Mouse (Mus musculus): ENCODE measurements around the gene Nxn.

Gene Nxn

DNA sequence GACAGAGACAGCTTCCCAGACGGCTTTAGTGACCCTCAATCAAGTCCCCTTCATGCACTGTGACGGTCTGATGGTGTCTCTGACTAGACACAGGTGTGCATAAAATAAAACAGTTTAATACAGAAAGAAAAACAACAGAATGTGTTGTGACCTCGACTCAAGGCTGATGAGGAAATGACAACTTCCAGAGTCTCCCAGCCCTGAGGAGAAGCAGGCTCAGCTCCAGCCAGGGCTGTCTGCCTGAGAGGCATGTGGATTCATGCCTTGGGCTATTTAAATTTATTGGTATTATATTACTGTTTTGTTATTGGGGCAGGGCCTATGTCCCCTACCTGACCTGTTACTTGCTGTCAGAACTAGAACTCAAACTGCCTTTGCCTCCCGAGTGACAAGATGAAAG is 37.5 kb downstream of the Nxn start:
- DNase-seq: no peak

DNA sequence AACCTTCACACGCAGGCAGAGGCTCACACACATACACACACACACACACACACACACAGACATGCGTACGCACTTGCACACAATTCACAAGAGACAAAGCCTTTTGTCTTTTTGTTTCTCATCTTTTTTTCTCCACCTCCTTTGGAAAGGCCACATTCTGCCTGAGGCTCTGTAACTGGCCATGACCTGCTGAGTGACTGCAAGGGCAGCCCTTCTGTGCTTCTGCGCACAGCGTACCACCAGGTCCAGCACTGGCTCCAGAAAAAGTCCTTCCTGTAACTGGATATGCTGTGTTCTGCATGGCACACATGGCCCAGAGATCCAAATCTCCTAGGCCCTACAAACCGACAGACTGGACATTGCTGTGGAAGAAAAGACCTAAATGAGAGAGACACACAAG is 38.7 kb downstream of the Nxn start:
- no peak for DNase-seq

- no peak for DNase-seq
These were observed 40.2 kb downstream of the Nxn start for GRCm38 (mm10) chr11:76358628-76359320.

DNA sequence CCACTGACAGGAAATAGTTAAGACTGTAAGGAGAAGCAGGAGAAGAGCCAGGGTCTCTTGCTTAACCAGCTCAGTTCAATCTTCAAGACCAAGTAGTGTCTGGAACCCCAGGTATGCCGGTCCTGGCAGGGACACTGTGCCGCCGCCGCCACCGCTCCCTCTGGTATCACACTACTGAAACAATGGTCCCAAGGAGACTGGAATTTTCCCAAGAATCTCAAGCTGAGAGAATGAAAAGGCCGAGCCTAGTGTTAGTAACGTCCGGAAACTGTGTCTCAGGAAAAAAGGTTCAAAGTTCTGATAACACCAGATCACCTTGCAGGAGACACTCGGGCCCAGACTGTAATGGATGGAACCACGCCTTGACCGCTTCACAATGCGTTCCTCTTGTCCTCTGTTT is 41.5 kb downstream of the Nxn start:
- DNase-seq: no peak

DNA sequence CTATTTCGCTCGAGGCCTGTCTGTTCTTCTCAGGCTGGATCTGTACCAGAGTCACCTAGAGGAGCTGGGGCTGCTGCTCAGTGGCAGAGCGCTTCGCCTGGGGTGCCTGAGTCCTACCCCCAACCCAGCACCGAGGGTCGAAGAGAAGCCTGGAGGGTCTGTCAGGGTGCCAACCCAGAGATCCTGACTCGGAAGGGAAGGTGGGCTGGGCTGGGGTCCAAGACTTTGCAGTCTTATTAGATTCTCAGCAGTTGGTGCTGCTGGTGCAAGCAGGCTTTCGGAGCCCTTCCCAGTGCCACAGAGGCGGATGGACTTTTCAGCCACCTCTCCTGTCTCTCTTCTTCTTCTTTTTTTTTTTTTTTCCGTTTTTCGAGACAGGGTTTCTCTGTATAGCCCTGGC is 42.8 kb downstream of the Nxn start:
- no peak for DNase-seq

DNA sequence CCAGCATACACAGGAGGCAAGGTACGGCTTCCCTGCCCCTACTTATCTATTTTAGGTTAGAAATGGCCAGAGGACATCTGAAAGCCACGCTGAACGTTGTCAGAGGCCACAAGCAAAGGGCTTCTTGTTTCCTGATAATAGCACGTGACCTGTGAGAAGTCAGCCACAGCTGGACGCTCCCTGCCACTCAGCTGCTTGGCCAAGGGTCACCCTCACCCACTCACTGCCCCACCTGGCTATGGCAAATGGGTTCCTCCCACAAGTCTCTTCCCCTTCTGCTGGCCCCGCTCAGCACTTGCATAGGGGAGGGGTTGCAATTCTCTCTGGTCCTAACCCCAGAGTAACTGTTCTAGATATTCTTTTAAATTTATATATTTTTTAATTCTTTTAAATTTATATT is 43.5 kb downstream of the Nxn start:
- DNase-seq: no peak

GRCm38 (mm10) chr11:76352861-76353558 is 45.9 kb downstream of the Nxn start:
- no peak for DNase-seq

GRCm38 (mm10) chr11:76351624-76352011 is 47.3 kb downstream of the Nxn start:
- no peak for DNase-seq

DNA sequence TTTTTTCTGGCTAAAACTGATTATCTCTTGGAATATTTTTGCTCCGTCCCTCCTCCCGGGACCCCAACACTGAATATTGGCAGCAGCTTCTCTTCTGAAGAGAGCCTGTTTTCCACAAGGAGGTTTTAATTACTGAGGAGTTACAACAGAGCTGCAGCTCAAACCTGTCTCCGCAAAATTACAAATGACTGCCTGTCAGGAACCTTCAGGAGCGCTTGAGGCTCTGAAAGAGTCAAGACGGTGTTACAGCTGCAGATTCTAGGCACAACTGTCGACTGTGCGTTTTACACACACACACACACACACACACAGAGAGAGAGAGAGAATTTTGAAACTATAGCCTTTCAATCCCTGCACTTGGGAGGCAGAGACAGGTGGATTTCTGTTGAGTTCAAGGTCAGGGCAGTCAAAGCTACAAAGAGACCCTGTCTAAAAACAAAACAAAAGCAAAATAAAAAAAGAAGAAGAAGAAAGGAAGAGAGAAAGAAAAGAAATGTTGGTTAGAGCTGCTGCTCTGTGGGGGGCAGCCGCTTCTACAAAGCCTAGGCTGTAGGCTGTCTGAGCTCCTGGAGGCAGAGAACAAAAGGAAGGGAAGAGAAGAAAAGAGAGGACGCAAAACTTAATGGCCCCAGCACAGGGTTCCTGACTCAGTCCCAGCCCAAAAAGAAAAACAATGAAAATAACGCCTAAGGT is 47.9 kb downstream of the Nxn start:
- no peak for DNase-seq

DNA sequence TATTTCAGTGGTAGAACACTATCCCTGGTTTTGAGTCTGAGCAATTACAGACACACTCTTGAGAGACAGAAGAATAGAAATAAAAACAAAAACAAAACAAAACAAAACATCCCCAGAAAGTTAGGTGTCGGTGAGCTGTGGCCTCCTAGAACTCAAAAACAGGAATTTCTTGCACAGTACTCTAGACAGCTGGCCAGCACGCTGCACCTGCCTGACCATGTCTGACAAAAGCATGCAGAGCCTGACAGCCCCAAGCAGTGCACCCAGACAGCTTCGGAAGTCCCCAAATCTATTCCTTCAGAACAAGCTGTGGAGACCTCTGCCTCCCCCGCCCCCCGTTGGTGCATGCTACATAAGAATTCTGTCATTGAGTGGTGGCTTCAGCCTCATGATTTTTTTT is 49.1 kb downstream of the Nxn start:
- no peak for DNase-seq

- no peak for DNase-seq
These were observed 51.4 kb downstream of the Nxn start for GRCm38 (mm10) chr11:76347589-76347988.

DNA sequence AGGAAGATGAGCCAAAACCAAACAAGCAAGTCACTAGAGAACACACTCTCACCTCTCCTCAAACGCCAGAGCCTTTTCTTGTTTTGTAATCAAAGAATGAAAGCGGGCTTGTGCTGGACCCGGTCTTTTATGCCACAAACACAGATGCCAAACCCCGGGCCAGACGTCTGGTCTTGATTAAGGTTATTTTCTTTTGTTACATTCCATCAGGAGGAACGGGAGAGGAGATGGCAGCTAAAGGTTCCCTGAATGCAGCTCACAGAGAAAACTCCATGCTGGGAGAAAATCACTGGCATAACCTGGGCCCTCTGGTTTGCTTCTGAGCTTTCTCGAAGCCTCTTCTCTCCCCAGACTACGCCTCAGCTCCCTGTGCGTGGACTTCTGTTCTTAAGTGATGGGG is 55.9 kb downstream of the Nxn start:
- DNase-seq: no peak

GRCm38 (mm10) chr11:76341884-76342645 is 56.9 kb downstream of the Nxn start:
- DNase-seq: no peak

- no peak for DNase-seq
These were observed 57.8 kb downstream of the Nxn start for GRCm38 (mm10) chr11:76341163-76341562.

DNA sequence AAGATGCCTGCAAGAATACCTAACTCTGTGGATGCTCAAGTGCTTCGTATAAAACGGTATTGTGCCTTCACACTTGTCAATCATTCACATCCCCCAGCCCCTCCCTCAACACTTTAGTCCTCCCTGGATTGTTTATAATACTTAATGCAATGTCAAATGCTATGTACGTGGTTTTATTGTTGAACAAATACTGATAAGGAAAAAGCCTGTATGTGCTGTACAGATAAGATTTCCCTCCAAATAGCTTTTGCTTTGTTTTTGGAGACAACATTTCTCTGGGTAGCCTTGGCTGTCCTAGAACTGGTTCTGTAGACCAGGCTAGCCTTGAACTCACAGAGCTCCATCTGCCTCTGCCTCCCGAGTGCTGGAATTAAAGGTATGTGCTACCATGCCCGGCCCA is 59.1 kb downstream of the Nxn start:
- no peak for DNase-seq

GRCm38 (mm10) chr11:76339141-76339540 is 59.8 kb downstream of the Nxn start:
- no peak for DNase-seq

GRCm38 (mm10) chr11:76338656-76339055 is 60.3 kb downstream of the Nxn start:
- DNase-seq: no peak

GRCm38 (mm10) chr11:76337764-76338163 is 61.2 kb downstream of the Nxn start:
- peak; percentile 21 to 28 for DNase-seq

DNA sequence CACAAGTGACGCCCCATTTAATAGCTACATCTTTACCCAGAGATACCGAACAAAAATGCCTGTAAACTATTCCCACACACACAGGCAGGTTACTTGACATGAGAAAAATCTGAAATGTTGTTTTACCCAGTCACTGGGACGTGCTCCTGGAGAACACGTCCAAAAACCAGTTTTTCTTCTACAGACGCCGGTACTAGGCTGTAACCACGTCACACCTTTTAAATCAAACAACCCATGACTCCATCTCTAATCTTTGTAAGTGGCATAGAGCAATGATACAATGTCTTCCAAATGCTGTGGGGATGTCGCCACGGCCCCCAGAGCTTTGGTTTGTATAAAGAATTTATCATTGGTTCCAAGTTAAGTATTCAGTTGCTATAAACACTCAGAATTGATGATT is 61.7 kb downstream of the Nxn start:
- DNase-seq: no peak

GRCm38 (mm10) chr11:76336224-76336623 is 62.7 kb downstream of the Nxn start:
- no peak for DNase-seq

DNA sequence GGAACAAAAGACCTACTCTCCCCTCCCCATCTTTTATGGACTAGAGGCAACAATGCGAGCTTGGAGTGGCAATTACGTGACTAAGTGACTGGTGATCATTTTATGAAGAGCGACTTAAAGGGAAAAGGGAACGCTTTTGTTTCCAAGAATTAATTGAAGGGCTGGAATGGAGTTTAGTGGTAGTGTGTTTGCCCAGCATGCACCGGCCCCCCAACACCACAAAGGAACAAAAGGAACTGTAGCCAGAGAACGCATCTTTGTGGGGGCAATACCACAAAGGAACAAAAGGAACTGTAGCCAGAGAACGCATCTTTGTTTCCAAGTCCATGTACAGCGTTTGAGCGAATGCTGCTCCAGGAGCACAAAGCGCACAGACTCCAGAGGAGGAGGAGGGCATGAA is 64.0 kb downstream of the Nxn start:
- no peak for DNase-seq

DNA sequence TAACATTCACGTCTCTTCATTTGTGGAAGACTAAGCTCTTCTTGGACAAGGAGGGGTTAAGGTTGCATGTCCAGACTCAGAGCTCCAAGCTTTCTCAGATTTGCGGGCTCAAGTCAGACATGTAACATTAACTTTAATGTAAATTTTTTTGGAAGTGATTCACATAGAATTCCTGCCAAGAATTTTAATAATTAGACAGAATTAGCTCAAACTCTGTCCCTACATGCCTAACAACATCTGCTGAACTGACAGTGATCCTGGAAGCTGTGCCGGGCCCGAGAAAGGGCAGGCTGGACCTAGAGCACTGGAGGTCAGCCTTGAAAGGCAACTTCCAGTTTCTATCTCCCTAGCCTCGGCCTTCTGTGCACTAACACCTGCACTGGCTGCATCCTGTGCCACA is 66.7 kb downstream of the Nxn start:
- DNase-seq: no peak

DNA sequence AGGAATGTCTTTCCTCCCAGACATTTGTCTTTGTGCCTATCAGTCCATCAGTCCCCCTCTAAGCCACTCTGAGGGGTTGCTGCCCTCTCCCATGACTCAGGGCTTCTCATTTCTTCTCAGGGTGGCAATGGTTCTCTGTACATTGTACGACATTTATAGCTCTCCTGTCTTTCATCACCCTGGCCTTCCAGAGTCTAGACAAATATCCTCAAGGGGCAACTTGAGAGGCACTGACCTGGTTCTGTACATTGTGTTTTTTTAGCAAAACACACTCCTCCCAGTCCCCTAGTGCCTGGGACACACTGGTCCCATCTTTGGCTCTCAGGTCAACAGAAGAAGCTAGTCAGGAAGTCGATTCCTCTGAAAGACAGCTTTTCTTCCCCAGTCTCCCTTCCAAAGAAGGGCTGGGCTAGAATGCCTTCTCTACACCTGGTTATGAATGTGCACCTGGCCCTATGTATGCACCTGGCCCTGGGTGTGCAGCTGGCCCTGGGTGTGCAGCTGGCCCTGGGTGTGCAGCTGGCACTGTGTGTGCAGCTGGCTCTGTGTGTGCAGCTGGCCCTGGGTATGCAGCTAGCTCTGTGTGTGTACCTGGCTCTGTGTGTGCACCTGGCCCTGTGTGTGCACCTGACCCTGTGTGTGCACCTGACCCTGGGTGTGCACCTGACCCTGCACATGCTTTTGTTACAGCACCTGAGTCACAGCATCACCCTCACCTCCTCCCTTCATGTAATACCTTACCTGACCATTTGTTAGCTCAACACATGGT is 70.2 kb downstream of the Nxn start:
- no peak for DNase-seq
